Mouse (Mus musculus): Measurements from ENCODE around the gene Morc4. TPM values are rescaled to one million over a fixed set of nuclear protein-coding genes. Genes with fewer than 3 reads are reported as not detected.

Gene Morc4
- polyA plus RNA-seq, 1 experiment from 2014 or later, result 2.6 TPM

GRCm38 (mm10) chrX:139812636-139813298 is 58.7 kb downstream of the Morc4 start:
- no peak overlapping the region for H3K9ac ChIP-seq (replicated peaks; ENCODE audit: low read depth, low read length)
- WGBS, result 80% methylated on average over 3 of the region's 3 CpGs
- no peak overlapping the region for H3K4me2 ChIP-seq (ENCODE audit: low read length)
- H3K4me3 ChIP-seq (replicated peaks; ENCODE audit: low read length), result no peak overlapping the region
- H3K4me1 ChIP-seq (replicated peaks; ENCODE audit: control insufficient read depth, insufficient read depth, low read length), result no peaks in the 10 kb centered on the region
- H3K36me3 ChIP-seq (ENCODE audit: control insufficient read depth, insufficient read depth), result no peaks in the 10 kb centered on the region
- no peak for ATAC-seq
- H3K27ac ChIP-seq (ENCODE audit: low read length), result no peak overlapping the region
- H3K9me3 ChIP-seq (ENCODE audit: control insufficient read depth, low read length), result no peaks in the 10 kb centered on the region
- no peaks in the 10 kb centered on the region for H3K27me3 ChIP-seq (replicated peaks; ENCODE audit: control insufficient read depth, insufficient read depth, low read length)

DNA sequence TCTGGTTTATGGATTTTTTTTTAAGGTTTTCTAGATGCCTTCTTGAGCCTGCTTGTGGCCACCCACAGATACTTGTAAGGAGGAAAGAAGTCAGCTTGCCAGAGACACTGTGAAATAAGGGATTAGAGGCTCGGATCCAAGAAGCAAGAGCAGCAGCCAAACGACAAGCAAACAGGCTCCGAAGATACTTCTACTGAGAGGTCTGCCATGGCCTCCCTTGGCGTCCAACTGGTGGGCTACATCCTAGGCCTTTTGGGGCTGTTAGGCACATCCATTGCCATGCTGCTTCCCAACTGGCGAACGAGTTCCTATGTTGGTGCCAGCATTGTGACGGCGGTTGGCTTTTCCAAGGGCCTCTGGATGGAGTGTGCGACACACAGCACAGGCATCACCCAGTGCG is 63.0 kb downstream of the Morc4 start:
- H3K9ac ChIP-seq (replicated peaks; ENCODE audit: low read depth, low read length), result no peak overlapping the region
- H3K36me3 ChIP-seq (ENCODE audit: control insufficient read depth, insufficient read depth), result no peaks in the 10 kb centered on the region
- H3K9me3 ChIP-seq (ENCODE audit: control insufficient read depth, low read length), result no peaks in the 10 kb centered on the region
- H3K27ac ChIP-seq (ENCODE audit: low read length), result no peak overlapping the region
- no peak overlapping the region for H3K4me3 ChIP-seq (replicated peaks; ENCODE audit: low read length)
- no peaks in the 10 kb centered on the region for H3K27me3 ChIP-seq (replicated peaks; ENCODE audit: control insufficient read depth, insufficient read depth, low read length)
- whole genome bisulfite sequencing, result 82% methylated on average over 10 of the region's 10 CpGs
- H3K4me1 ChIP-seq (replicated peaks; ENCODE audit: control insufficient read depth, insufficient read depth, low read length), result no peaks in the 10 kb centered on the region
- H3K4me2 ChIP-seq (ENCODE audit: low read length), result no peak overlapping the region
- peak; percentile 54; the same call in 1 of the 2 replicates for ATAC-seq

DNA sequence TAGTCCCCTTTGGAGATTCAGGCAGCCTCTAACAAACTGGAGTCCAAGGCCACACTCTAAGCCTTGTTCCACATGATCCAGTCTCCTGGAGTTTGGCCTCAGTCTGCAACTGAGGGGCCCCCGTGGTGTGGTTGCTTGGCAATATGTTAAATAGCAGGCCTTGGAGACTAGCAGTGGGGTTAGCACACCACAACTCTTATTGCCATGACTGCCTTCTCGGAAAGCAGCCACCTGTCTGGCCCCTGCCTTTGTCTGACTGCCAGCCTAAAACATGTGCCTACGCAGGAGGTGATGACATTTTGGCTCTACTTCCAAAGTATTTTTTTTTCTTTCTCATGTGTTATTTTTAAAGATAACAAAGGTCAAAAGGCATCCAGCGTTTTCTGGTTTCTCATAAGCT is 63.4 kb downstream of the Morc4 start:
- Histone ChIP-seq H3K9me3 (ENCODE audit: control insufficient read depth, low read length) (no peaks in the 10 kb centered on the region), H3K4me2 (ENCODE audit: low read length) (no peak overlapping the region), H3K27me3 (replicated peaks; ENCODE audit: control insufficient read depth, insufficient read depth, low read length) (no peaks in the 10 kb centered on the region), H3K27ac (ENCODE audit: low read length) (no peak overlapping the region), H3K9ac (replicated peaks; ENCODE audit: low read depth, low read length) (no peak overlapping the region), H3K36me3 (ENCODE audit: control insufficient read depth, insufficient read depth) (no peaks in the 10 kb centered on the region), H3K4me3 (replicated peaks; ENCODE audit: low read length) (no peak overlapping the region), H3K4me1 (replicated peaks; ENCODE audit: control insufficient read depth, insufficient read depth, low read length) (no peaks in the 10 kb centered on the region)
- 46% methylated on average over 4 of the region's 4 CpGs for WGBS
- ATAC-seq, result peak; percentile 78

DNA sequence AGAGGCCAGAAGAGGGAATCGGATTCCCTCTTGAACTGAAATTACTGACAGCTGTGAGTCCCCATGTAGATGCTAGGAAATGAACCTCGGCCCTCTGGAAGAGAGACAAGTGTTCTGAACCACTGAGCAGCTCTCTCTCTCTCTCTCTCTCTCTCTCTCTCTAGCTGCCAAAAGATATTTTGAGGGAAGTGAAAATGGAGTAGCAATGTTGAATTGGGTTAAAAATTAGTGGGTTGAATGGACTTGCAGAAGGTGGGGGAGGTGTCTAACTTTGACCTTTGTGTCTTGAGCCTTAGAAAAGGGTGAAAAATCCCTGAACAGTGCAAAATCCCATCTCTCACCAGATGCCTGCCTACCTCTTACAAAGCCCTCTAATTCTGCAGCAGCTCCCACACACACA is 64.1 kb downstream of the Morc4 start:
- Histone ChIP-seq H3K4me1 (replicated peaks; ENCODE audit: control insufficient read depth, insufficient read depth, low read length) (no peaks in the 10 kb centered on the region), H3K36me3 (ENCODE audit: control insufficient read depth, insufficient read depth) (no peaks in the 10 kb centered on the region), H3K27me3 (replicated peaks; ENCODE audit: control insufficient read depth, insufficient read depth, low read length) (no peaks in the 10 kb centered on the region), H3K4me3 (replicated peaks; ENCODE audit: low read length) (no peak overlapping the region), H3K9me3 (ENCODE audit: control insufficient read depth, low read length) (no peaks in the 10 kb centered on the region), H3K4me2 (ENCODE audit: low read length) (no peak overlapping the region), H3K27ac (ENCODE audit: low read length) (no peak overlapping the region), H3K9ac (replicated peaks; ENCODE audit: low read depth, low read length) (no peak overlapping the region)
- no peak for ATAC-seq
- 69% methylated on average over 2 of the region's 2 CpGs for WGBS

GRCm38 (mm10) chrX:139805918-139806317 is 65.6 kb downstream of the Morc4 start:
- Histone ChIP-seq H3K4me2 (ENCODE audit: low read length) (no peak overlapping the region), H3K4me3 (replicated peaks; ENCODE audit: low read length) (no peak overlapping the region), H3K27ac (ENCODE audit: low read length) (no peak overlapping the region), H3K36me3 (ENCODE audit: control insufficient read depth, insufficient read depth) (no peaks in the 10 kb centered on the region), H3K9me3 (ENCODE audit: control insufficient read depth, low read length) (no peaks in the 10 kb centered on the region), H3K4me1 (replicated peaks; ENCODE audit: control insufficient read depth, insufficient read depth, low read length) (no peaks in the 10 kb centered on the region), H3K27me3 (replicated peaks; ENCODE audit: control insufficient read depth, insufficient read depth, low read length) (no peaks in the 10 kb centered on the region), H3K9ac (replicated peaks; ENCODE audit: low read depth, low read length) (no peak overlapping the region)
- ATAC-seq, result no peak
- 95% methylated on average over 4 of the region's 4 CpGs for WGBS

DNA sequence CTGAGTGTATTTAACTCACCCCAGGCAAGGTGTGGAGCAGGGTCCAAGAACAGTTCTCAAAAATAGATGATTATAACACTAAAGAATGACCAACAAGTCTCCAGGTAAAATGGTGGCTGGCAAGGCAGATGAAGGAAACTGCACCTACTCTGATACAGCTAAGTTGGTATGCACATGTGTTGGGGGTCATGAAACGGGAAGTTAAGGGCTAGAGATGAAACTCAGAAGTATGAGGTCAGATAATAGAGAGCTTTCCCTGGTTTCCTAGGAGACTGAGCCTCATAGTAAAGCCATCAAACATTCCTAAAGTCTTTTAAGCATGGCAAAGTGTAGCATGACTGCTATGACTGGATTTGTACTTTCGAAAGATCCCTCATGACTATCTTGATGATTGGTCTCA is 68.4 kb downstream of the Morc4 start:
- H3K4me1 ChIP-seq (replicated peaks; ENCODE audit: control insufficient read depth, insufficient read depth, low read length), result no peaks in the 10 kb centered on the region
- H3K36me3 ChIP-seq (ENCODE audit: control insufficient read depth, insufficient read depth), result no peaks in the 10 kb centered on the region
- no peaks in the 10 kb centered on the region for H3K9me3 ChIP-seq (ENCODE audit: control insufficient read depth, low read length)
- no peaks in the 10 kb centered on the region for H3K27me3 ChIP-seq (replicated peaks; ENCODE audit: control insufficient read depth, insufficient read depth, low read length)
- 77% methylated on average over 2 of the region's 2 CpGs for WGBS
- no peak for ATAC-seq
- H3K4me2 ChIP-seq (ENCODE audit: low read length), result no peak overlapping the region
- H3K9ac ChIP-seq (replicated peaks; ENCODE audit: low read depth, low read length), result no peak overlapping the region
- H3K27ac ChIP-seq (ENCODE audit: low read length), result no peak overlapping the region
- H3K4me3 ChIP-seq (replicated peaks; ENCODE audit: low read length), result no peak overlapping the region

GRCm38 (mm10) chrX:139800406-139800878 is 71.0 kb downstream of the Morc4 start, which contains the start of gene Cldn2:
Gene Cldn2, plus strand, starts transcription at chrX:139800828.
- no peak for ATAC-seq
- H3K9me3 ChIP-seq (ENCODE audit: control insufficient read depth, low read length), result no peaks in the 10 kb centered on the region
- H3K27ac ChIP-seq (ENCODE audit: low read length), result no peak within 1 kb of the TSS
- no peaks in the 10 kb centered on the region for H3K36me3 ChIP-seq (ENCODE audit: control insufficient read depth, insufficient read depth)
- 66% methylated on average over 8 of the region's 8 CpGs for WGBS
- no peak within 1 kb of the TSS for H3K4me2 ChIP-seq (ENCODE audit: low read length)
- H3K4me3 ChIP-seq (replicated peaks; ENCODE audit: low read length), result no peak within 1 kb of the TSS
- H3K4me1 ChIP-seq (replicated peaks; ENCODE audit: control insufficient read depth, insufficient read depth, low read length), result no peaks in the 10 kb centered on the region
- no peak within 1 kb of the TSS for H3K9ac ChIP-seq (replicated peaks; ENCODE audit: low read depth, low read length)
- H3K27me3 ChIP-seq (replicated peaks; ENCODE audit: control insufficient read depth, insufficient read depth, low read length), result no peaks in the 10 kb centered on the region

GRCm38 (mm10) chrX:139799953-139800352 is 71.5 kb downstream of the Morc4 start:
- Histone ChIP-seq H3K27me3 (replicated peaks; ENCODE audit: control insufficient read depth, insufficient read depth, low read length) (no peaks in the 10 kb centered on the region), H3K36me3 (ENCODE audit: control insufficient read depth, insufficient read depth) (no peaks in the 10 kb centered on the region), H3K4me2 (ENCODE audit: low read length) (no peak overlapping the region), H3K27ac (ENCODE audit: low read length) (no peak overlapping the region), H3K4me3 (replicated peaks; ENCODE audit: low read length) (no peak overlapping the region), H3K9me3 (ENCODE audit: control insufficient read depth, low read length) (no peaks in the 10 kb centered on the region), H3K4me1 (replicated peaks; ENCODE audit: control insufficient read depth, insufficient read depth, low read length) (no peaks in the 10 kb centered on the region), H3K9ac (replicated peaks; ENCODE audit: low read depth, low read length) (no peak overlapping the region)
- 86% methylated on average over 3 of the region's 3 CpGs for WGBS
- no peak for ATAC-seq

- Histone ChIP-seq H3K4me1 (replicated peaks; ENCODE audit: control insufficient read depth, insufficient read depth, low read length) (no peaks in the 10 kb centered on the region), H3K4me3 (replicated peaks; ENCODE audit: low read length) (no peak overlapping the region), H3K4me2 (ENCODE audit: low read length) (no peak overlapping the region), H3K36me3 (ENCODE audit: control insufficient read depth, insufficient read depth) (no peaks in the 10 kb centered on the region), H3K27me3 (replicated peaks; ENCODE audit: control insufficient read depth, insufficient read depth, low read length) (no peaks in the 10 kb centered on the region), H3K9me3 (ENCODE audit: control insufficient read depth, low read length) (no peaks in the 10 kb centered on the region), H3K27ac (ENCODE audit: low read length) (no peak overlapping the region), H3K9ac (replicated peaks; ENCODE audit: low read depth, low read length) (no peak overlapping the region)
- 66% methylated on average over 9 of the region's 9 CpGs for WGBS
- ATAC-seq, result no peak
These were observed 73.6 kb downstream of the Morc4 start for GRCm38 (mm10) chrX:139797875-139798274.

- no peak overlapping the region for H3K27ac ChIP-seq (ENCODE audit: low read length)
- no peaks in the 10 kb centered on the region for H3K9me3 ChIP-seq (ENCODE audit: control insufficient read depth, low read length)
- no peak overlapping the region for H3K4me2 ChIP-seq (ENCODE audit: low read length)
- no peak overlapping the region for H3K9ac ChIP-seq (replicated peaks; ENCODE audit: low read depth, low read length)
- H3K4me3 ChIP-seq (replicated peaks; ENCODE audit: low read length), result no peak overlapping the region
- H3K36me3 ChIP-seq (ENCODE audit: control insufficient read depth, insufficient read depth), result no peaks in the 10 kb centered on the region
- no peaks in the 10 kb centered on the region for H3K27me3 ChIP-seq (replicated peaks; ENCODE audit: control insufficient read depth, insufficient read depth, low read length)
- 80% methylated on average over 6 of the region's 6 CpGs for WGBS
- H3K4me1 ChIP-seq (replicated peaks; ENCODE audit: control insufficient read depth, insufficient read depth, low read length), result no peaks in the 10 kb centered on the region
- ATAC-seq, result no peak
These were observed 75.4 kb downstream of the Morc4 start for GRCm38 (mm10) chrX:139796037-139796436.
